Mouse (Mus musculus) ES-Bruce4 (cell line): ENCODE results near the gene Gm45717. TPM values are rescaled to one million over a fixed set of nuclear protein-coding genes. Genes with fewer than 3 reads are reported as not detected.
"Not testable (repeated sequence)": the region's sequence is repeated elsewhere in the genome, so short reads cannot be mapped to it uniquely, and the experiment has no call there.

Experiments
- H3K27ac ChIP-seq: 2 replicates; pipeline ENCODE4 v1.5.1; 2012; ENCODE audit warnings: low read length, inconsistent platforms; ENCODE audit not compliant: insufficient read depth
- H3K27me3 ChIP-seq: 2 replicates; pipeline ENCODE4 v1.6.1; 2012; ENCODE audit warnings: mild to moderate bottlenecking, low read length, inconsistent platforms; ENCODE audit not compliant: control insufficient read depth, poor library complexity, insufficient read depth, severe bottlenecking
- H3K36me3 ChIP-seq: 2 replicates; pipeline ENCODE4 v1.6.1; 2012; ENCODE audit warnings: inconsistent platforms, mild to moderate bottlenecking, low read length, moderate library complexity; ENCODE audit not compliant: control insufficient read depth, poor library complexity, insufficient read depth, severe bottlenecking
- H3K4me1 ChIP-seq: one replicate; pipeline ENCODE4 v1.8.1; 2011; ENCODE audit warnings: low read length; ENCODE audit not compliant: control insufficient read depth, insufficient read depth
- H3K4me3 ChIP-seq: 2 replicates; pipeline ENCODE4 v1.5.1; 2011; ENCODE audit warnings: low read depth, mild to moderate bottlenecking, low read length
- H3K9ac ChIP-seq: 2 replicates; pipeline ENCODE4 v1.6.1; 2012; ENCODE audit warnings: low read depth, mild to moderate bottlenecking, inconsistent platforms; ENCODE audit not compliant: poor library complexity, severe bottlenecking
- H3K9me3 ChIP-seq: replicated peaks from 2 replicates; pipeline ENCODE4 v1.6.1; 2012; ENCODE audit warnings: mild to moderate bottlenecking, low read length, inconsistent platforms; ENCODE audit not compliant: control insufficient read depth, poor library complexity, insufficient read depth, severe bottlenecking
- CTCF ChIP-seq: IDR thresholded peaks from one replicate; pipeline ENCODE4 v1.8.1; 2011; ENCODE audit warnings: low read depth, low read length
- EP300 ChIP-seq: IDR thresholded peaks from 2 replicates; pipeline ENCODE4 v1.6.1; 2011; ENCODE audit warnings: low read depth, low read length; ENCODE audit not compliant: insufficient read depth
- POLR2A ChIP-seq: IDR thresholded peaks from one replicate; pipeline ENCODE4 v1.8.1; 2011; ENCODE audit warnings: low read length; ENCODE audit not compliant: insufficient read depth
- polyA plus RNA-seq: library from polyadenylated mRNA; stranded (reverse); fragments of >200 nt; gene quantifications from 2 replicates; pipeline ENCODE4 v1.2.4, GENCODE M21; 2011; ENCODE audit warnings: low read depth; ENCODE audit not compliant: missing spikeins, insufficient read depth, insufficient read length

The Gm45717 gene
- polyA plus RNA-seq, 1 experiment: 3.1 TPM

- H3K36me3 ChIP-seq: no peaks in the 10 kb centered on the region
- TF ChIP-seq EP300 (no peak), CTCF (no peak), POLR2A (no peak)
- H3K27ac ChIP-seq: peak overlapping the region; percentile 12; the same call in 1 of the 2 replicates
- H3K9me3 ChIP-seq: no peaks in the 10 kb centered on the region
- H3K4me1 ChIP-seq: no peaks in the 10 kb centered on the region
- H3K27me3 ChIP-seq: no peaks in the 10 kb centered on the region
- H3K9ac ChIP-seq: no peak overlapping the region
- no peak overlapping the region for H3K4me3 ChIP-seq
Observed at GRCm38 (mm10) chr7:140982971-140983370, 27.2 kb upstream of the Gm45717 start.

- H3K27me3 ChIP-seq: no peaks in the 10 kb centered on the region
- H3K27ac ChIP-seq: no peak overlapping the region
- no peaks in the 10 kb centered on the region for H3K9me3 ChIP-seq
- TF ChIP-seq POLR2A (no peak), EP300 (no peak), CTCF (no peak)
- no peaks in the 10 kb centered on the region for H3K36me3 ChIP-seq
- H3K4me1 ChIP-seq: no peaks in the 10 kb centered on the region
- no peak overlapping the region for H3K9ac ChIP-seq
- no peak overlapping the region for H3K4me3 ChIP-seq
Observed at GRCm38 (mm10) chr7:140981704-140982103, 26.0 kb upstream of the Gm45717 start.

- not testable (repeated sequence) for H3K4me3 ChIP-seq, H3K36me3 ChIP-seq, H3K27me3 ChIP-seq, H3K9me3 ChIP-seq, H3K9ac ChIP-seq, H3K4me1 ChIP-seq
- peak overlapping the region; percentile 82 for H3K27ac ChIP-seq
Observed at GRCm38 (mm10) chr7:140976720-140977119, 21.0 kb upstream of the Gm45717 start.

GRCm38 (mm10) chr7:140975465-140975864 is 19.7 kb upstream of the Gm45717 start:
- H3K9me3 ChIP-seq: no peaks in the 10 kb centered on the region
- H3K9ac ChIP-seq: 0 out of 2 replicates have a peak overlapping the region, but pooled peaks have one; percentile 3
- H3K27ac ChIP-seq: peak overlapping the region; percentile 94; the same call in 1 of the 2 replicates
- peaks cover 5% of the 10 kb centered on the region for H3K4me1 ChIP-seq
- no peak for TF ChIP-seq POLR2A
- no peak for TF ChIP-seq CTCF
- TF ChIP-seq EP300: 0 out of 2 replicates have a peak, but pooled peaks have one; percentile 32
- H3K27me3 ChIP-seq: no peaks in the 10 kb centered on the region
- H3K4me3 ChIP-seq: no peak overlapping the region
- no peaks in the 10 kb centered on the region; the same call in 1 of the 2 replicates for H3K36me3 ChIP-seq

- no peak overlapping the region for H3K4me3 ChIP-seq
- TF ChIP-seq POLR2A: no peak
- TF ChIP-seq CTCF: no peak
- no peak for TF ChIP-seq EP300
- H3K4me1 ChIP-seq: peaks cover 5% of the 10 kb centered on the region
- H3K27ac ChIP-seq: peak overlapping the region; percentile 94
- H3K36me3 ChIP-seq: peaks cover under 1% of the 10 kb centered on the region; the same call in 1 of the 2 replicates
- H3K27me3 ChIP-seq: no peaks in the 10 kb centered on the region
- H3K9me3 ChIP-seq: no peaks in the 10 kb centered on the region
- 0 out of 2 replicates have a peak overlapping the region, but pooled peaks have one; percentile 3 for H3K9ac ChIP-seq
Observed at GRCm38 (mm10) chr7:140974940-140975339, 19.2 kb upstream of the Gm45717 start.

- Histone ChIP-seq H3K9me3 (no peaks in the 10 kb centered on the region), H3K27ac (peak overlapping the region; percentile 52), H3K4me3 (no peak overlapping the region), H3K9ac (no peak overlapping the region), H3K36me3 (peaks cover 2% of the 10 kb centered on the region; the same call in 1 of the 2 replicates), H3K27me3 (no peaks in the 10 kb centered on the region), H3K4me1 (peaks cover 5% of the 10 kb centered on the region)
- no peak for TF ChIP-seq EP300
- no peak for TF ChIP-seq POLR2A
- no peak for TF ChIP-seq CTCF
Observed at GRCm38 (mm10) chr7:140973396-140974165, 17.8 kb upstream of the Gm45717 start.
